Mouse (Mus musculus): ENCODE measurements around the gene Ccdc149. TPM values are rescaled to one million over a fixed set of nuclear protein-coding genes. Genes with fewer than 3 reads are reported as not detected.

Ccdc149 gene
- total and polyA plus RNA-seq, 3 experiments = not detected

DNA sequence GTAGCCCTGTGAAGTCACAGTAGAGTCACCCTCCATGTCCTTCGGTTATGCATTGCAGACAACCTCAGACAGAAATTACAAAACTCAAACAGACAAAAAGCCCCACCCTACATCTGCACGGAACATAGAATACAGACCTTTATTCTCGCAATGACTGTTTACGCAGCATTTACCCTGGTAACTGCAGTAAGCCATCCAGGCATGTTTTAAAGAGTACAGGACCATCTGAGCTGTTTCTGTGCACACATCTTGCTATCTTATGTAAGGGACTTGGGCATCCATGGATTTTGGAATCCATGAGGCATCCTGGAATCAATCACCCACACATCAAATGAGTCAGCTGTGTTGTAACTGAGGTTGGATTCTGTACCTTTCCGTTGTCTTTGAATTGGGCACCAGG, 105.4 kb downstream of the Ccdc149 start:
- H3K36me3 ChIP-seq (replicated peaks in 1 of 2; ENCODE audit: control insufficient read depth in 1 of 2, insufficient read depth in 1 of 2, low read length in 1 of 2) = no peaks in the 10 kb centered on the region
- TF ChIP-seq IRF4 (IDR thresholded peaks at IDR 0.05; ENCODE audit: low read depth, low read length) (no peak), MAFK (IDR thresholded peaks at IDR 0.05; ENCODE audit: insufficient replicate concordance, low read length) (no peak), UBTF (IDR thresholded peaks at IDR 0.05; ENCODE audit: low read depth, low read length) (no peak), POLR2A (IDR thresholded peaks at IDR 0.05; ENCODE audit: low read depth, low read length) (no peak), RCOR1 (conservative IDR thresholded peaks at IDR 0.05; ENCODE audit: low read depth, low read length) (no peak), ETS1 (conservative IDR thresholded peaks at IDR 0.05; ENCODE audit: low read depth, low read length) (no peak), ZC3H11A (IDR thresholded peaks at IDR 0.05; ENCODE audit: low read depth, low read length) (no peak), CHD2 (IDR thresholded peaks at IDR 0.05; ENCODE audit: low read length) (no peak), SIN3A (IDR thresholded peaks at IDR 0.05; ENCODE audit: low read length) (no peak)
- H3K9me3 ChIP-seq (replicated peaks; ENCODE audit: low read length) = no peaks in the 10 kb centered on the region
- in situ Hi-C loops (cut with MboI; ENCODE audit: low pct_ligation_motif_present, low pct_unique_long_range_greater_than_20kb, low sequenced_read_pairs) (no loop called here), dilution Hi-C loops (cut with MboI; ENCODE audit: extremely low pct_ligation_motif_present, extremely low pct_unique_long_range_greater_than_20kb, low sequenced_read_pairs) (no loop called here)
- H3K79me2 ChIP-seq (replicated peaks; ENCODE audit: control insufficient read depth, extremely low read depth, insufficient read depth, poor library complexity, severe bottlenecking) = no peaks in the 10 kb centered on the region
- no peaks in the 10 kb centered on the region for H3K27me3 ChIP-seq (replicated peaks)
- H3K9ac ChIP-seq (ENCODE audit: insufficient read depth, low read depth) = no peak overlapping the region
- DNase-seq (ENCODE audit: extremely low read depth) = no peak
- H3K4me2 ChIP-seq (ENCODE audit: insufficient read depth, low read depth, poor library complexity, severe bottlenecking) = no peak overlapping the region
- H3K4me3 ChIP-seq (replicated peaks in 1 of 3; ENCODE audit: low read depth in 2 of 3, low read length in 2 of 3, poor library complexity in 1 of 3) = no peak overlapping the region
- no peak overlapping the region for H3K27ac ChIP-seq (ENCODE audit: insufficient read depth, low read depth)
- H3K4me1 ChIP-seq (ENCODE audit: control insufficient read depth in 1 of 2, insufficient read depth in 2 of 2) = no peaks in the 10 kb centered on the region; a peak in 1 of 4 replicates

DNA sequence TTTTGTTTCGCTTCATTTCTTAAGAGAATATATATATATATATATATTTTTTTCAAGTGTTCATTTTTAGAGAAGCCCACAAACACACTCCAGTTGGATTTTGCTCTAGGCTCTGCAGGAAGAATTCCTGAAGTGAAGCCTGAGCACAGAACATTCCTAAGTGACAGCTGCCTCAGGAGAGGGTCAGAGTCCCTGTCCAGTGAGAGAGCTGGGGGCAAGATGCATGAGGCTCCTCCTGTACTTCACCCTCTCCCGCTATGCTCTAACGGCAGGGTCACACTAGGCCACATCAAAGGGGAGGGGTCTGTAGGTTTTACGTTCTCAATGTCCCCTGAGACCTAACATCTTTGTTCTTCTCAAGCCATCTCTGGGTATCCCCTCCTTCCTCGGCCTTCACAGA, 106.8 kb downstream of the Ccdc149 start:
- no peaks in the 10 kb centered on the region for H3K27me3 ChIP-seq (replicated peaks)
- H3K4me1 ChIP-seq (ENCODE audit: control insufficient read depth in 1 of 2, insufficient read depth in 2 of 2) = peaks cover 0 to 12% of the 10 kb centered on the region in 2 experiments; a peak in 2 of 4 replicates
- no peak overlapping the region for H3K9ac ChIP-seq (ENCODE audit: insufficient read depth, low read depth)
- no peak for DNase-seq (ENCODE audit: extremely low read depth)
- dilution Hi-C loops (cut with MboI; ENCODE audit: extremely low pct_ligation_motif_present, extremely low pct_unique_long_range_greater_than_20kb, low sequenced_read_pairs) = no loop called here
- no peaks in the 10 kb centered on the region for H3K36me3 ChIP-seq (replicated peaks in 1 of 2; ENCODE audit: control insufficient read depth in 1 of 2, insufficient read depth in 1 of 2, low read length in 1 of 2)
- no peaks in the 10 kb centered on the region for H3K9me3 ChIP-seq (replicated peaks; ENCODE audit: low read length)
- no peak overlapping the region for H3K27ac ChIP-seq (ENCODE audit: insufficient read depth, low read depth)
- H3K4me3 ChIP-seq (replicated peaks in 1 of 3; ENCODE audit: low read depth in 2 of 3, low read length in 2 of 3, poor library complexity in 1 of 3) = no peak overlapping the region
- in situ Hi-C loops (cut with MboI; ENCODE audit: low pct_ligation_motif_present, low pct_unique_long_range_greater_than_20kb, low sequenced_read_pairs) = no loop called here
- no peaks in the 10 kb centered on the region for H3K79me2 ChIP-seq (replicated peaks; ENCODE audit: control insufficient read depth, extremely low read depth, insufficient read depth, poor library complexity, severe bottlenecking)
- H3K4me2 ChIP-seq (ENCODE audit: insufficient read depth, low read depth, poor library complexity, severe bottlenecking) = no peak overlapping the region
- no peak for TF ChIP-seq NRF1 (IDR thresholded peaks at IDR 0.05; ENCODE audit: low read depth, low read length)
- no peak for TF ChIP-seq POLR2AphosphoS2 (IDR thresholded peaks at IDR 0.05; ENCODE audit: low read depth, low read length)
- TF ChIP-seq ZKSCAN1 (IDR thresholded peaks at IDR 0.05; ENCODE audit: borderline replicate concordance, low read depth, low read length) = no peak
- no peak for TF ChIP-seq USF2 (conservative IDR thresholded peaks at IDR 0.05; ENCODE audit: low read depth, low read length)
- TF ChIP-seq SIN3A (IDR thresholded peaks at IDR 0.05; ENCODE audit: low read length) = no peak
- TF ChIP-seq RCOR1 (conservative IDR thresholded peaks at IDR 0.05; ENCODE audit: low read depth, low read length) = no peak
- TF ChIP-seq BHLHE40 (IDR thresholded peaks at IDR 0.05; ENCODE audit: low read depth, low read length) = no peak
- TF ChIP-seq TBP (conservative IDR thresholded peaks at IDR 0.05; ENCODE audit: low read depth, low read length) = no peak
- TF ChIP-seq E2F4 (IDR thresholded peaks at IDR 0.05; ENCODE audit: insufficient replicate concordance, low read depth, low read length) = no peak
